Mouse (Mus musculus) frontal cortex, postnatal 36 days (tissue): Measurements from ENCODE around the gene Rnf11.

Source experiments
- DNase-seq, 2 experiments: peaks; one replicate each; pipeline ENCODE4 v3.0.0; 2022; ENCODE audit warnings: low spot score in 2 of 2

Rnf11 gene

DNA sequence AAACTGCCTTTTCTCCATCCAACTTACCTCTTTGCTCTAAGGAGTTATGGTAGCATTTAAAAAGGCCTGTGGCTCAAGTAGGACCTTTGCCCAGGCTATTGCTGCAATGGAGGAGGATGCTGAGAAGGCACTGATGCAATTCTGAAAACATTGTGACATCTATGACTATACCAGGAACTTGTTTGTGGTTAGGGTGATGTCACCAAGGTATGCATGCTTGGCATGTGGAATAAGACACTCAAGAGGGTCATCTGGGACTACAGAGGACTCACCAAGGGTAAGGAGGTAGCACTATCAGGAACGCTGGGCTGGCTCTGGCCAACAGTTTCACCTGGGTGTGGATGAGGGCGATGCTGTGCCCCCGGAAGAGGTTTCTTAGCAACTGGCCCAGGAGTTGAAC lies at the start of gene Rnf11:
TSS of gene Rnf11 (minus strand) at position 108 of the 400 bp plus-strand sequence.
- no peak for DNase-seq

GRCm38 (mm10) chr4:109531111-109531510 lies 46.6 kb upstream of the Rnf11 start, which contains the start of gene 4930522H14Rik:
4930522H14Rik (minus strand) TSS chr4:109531297.
- DNase-seq: no peak

GRCm38 (mm10) chr4:109530245-109530816 lies 45.8 kb upstream of the Rnf11 start:
- DNase-seq: no peak

- DNase-seq: peak; percentile 10 to 60
Measured at GRCm38 (mm10) chr4:109504885-109505284, 20.4 kb upstream of the Rnf11 start.

DNA sequence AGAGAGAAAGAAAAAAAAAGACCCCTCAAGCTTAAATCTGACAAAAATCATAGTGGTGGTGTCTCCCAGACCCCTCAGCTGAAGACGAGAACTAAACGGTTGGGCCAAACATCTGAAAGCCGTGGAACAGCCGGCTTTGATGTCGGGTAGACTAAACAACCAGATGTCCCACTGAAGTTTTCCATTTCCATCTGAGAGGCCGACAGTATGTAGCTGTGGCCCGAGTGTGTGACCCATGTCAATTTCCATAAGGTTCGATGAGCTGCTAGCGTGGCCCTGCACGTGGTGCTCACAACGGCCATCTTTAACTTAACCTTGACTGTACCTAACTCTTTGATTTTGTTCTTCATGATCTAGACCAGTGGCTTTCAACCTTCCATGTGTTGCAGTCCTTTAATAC lies 13.9 kb upstream of the Rnf11 start:
- DNase-seq: no peak

- no peak for DNase-seq
Measured at GRCm38 (mm10) chr4:109493581-109493980, 9.1 kb upstream of the Rnf11 start.

- DNase-seq: no peak
Measured at GRCm38 (mm10) chr4:109488812-109489211, 4.3 kb upstream of the Rnf11 start.

GRCm38 (mm10) chr4:109482701-109483100 lies 1.8 kb downstream of the Rnf11 start:
- no peak for DNase-seq

DNA sequence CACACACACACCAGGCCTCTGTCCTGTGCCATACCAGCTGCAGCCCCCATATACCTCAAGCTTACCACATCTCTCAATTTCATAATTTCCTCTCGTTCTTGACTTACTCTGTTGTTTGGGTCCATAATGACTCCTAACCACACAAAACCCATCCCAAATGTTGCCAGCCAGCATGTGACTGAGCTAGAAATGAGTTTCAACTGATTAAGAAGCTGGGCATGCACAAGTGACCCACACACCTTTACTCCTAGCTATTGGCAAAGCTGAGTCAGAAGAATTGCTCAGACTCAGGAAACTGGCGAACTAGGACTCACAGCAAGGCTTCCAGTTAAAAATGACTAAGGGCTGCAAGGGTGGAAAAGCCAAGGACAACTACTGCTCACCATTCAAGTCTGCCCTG lies 3.1 kb downstream of the Rnf11 start:
- DNase-seq: no peak

GRCm38 (mm10) chr4:109477454-109477853 lies 7.1 kb downstream of the Rnf11 start:
- DNase-seq: no peak

DNA sequence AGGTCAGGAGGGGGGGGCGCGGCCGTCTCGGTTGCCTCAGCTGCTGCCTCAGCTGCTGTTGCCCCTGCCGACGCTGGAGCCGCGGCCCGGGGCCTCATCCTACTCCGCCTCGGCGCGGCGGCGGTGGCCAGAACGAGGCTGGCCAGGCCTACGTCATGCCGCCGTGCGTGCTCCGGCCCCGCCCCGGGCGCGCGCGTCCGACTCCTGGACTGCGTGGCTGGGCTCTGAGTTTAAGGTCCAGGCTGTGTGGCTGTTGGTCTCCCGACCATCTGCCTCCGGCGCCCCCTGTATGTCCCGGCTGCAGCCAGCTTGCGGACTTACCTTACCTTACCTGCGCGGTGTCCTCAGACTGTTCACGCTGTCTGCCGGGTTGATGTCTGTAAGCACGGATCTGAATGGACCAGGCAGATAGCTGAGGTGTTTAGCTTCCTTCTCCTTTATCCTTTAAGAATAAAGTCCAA lies 7.9 kb downstream of the Rnf11 start:
- peak; percentile 85 to 91 for DNase-seq

GRCm38 (mm10) chr4:109475577-109476553 lies 8.7 kb downstream of the Rnf11 start:
- peak; percentile 29 to 34 for DNase-seq

GRCm38 (mm10) chr4:109475078-109475477 lies 9.4 kb downstream of the Rnf11 start:
- DNase-seq: no peak

- DNase-seq: no peak
Measured at GRCm38 (mm10) chr4:109472566-109472965, 12.0 kb downstream of the Rnf11 start.

- no peak for DNase-seq
Measured at GRCm38 (mm10) chr4:109471606-109472005, 12.9 kb downstream of the Rnf11 start.

GRCm38 (mm10) chr4:109467687-109468086 lies 16.8 kb downstream of the Rnf11 start:
- DNase-seq: no peak

GRCm38 (mm10) chr4:109463892-109464291 lies 20.6 kb downstream of the Rnf11 start:
- no peak for DNase-seq

- DNase-seq: no peak
Measured at GRCm38 (mm10) chr4:109460421-109461179, 23.9 kb downstream of the Rnf11 start.

DNA sequence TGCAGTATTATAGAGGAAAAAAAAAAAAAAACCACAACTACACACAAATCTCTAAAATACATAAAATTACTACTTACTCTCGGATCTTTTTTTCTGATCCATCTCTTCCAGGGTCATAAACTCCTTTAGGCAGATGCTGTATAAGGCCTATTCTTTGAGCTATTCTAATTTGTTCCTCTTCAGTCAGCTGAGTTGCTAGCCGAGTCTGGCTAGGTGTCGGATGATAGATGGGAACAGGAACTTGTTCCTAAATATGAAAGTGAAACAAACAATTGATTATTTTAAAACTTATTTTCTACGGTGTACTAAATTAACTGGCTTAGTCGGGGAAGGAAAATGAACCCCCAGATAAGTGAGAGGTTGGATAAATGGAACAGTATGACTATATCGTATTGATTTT lies 27.7 kb downstream of the Rnf11 start:
- no peak for DNase-seq

GRCm38 (mm10) chr4:109448531-109448930 lies 36.0 kb downstream of the Rnf11 start:
- DNase-seq: no peak

- DNase-seq: no peak
Measured at GRCm38 (mm10) chr4:109445956-109446355, 38.6 kb downstream of the Rnf11 start.

GRCm38 (mm10) chr4:109445397-109445796 lies 39.1 kb downstream of the Rnf11 start:
- DNase-seq: no peak
